Mouse (Mus musculus): ENCODE data around the gene Cyp2c50. TPM values are rescaled to one million over a fixed set of nuclear protein-coding genes. Genes with fewer than 3 reads are reported as not detected.
"Not testable (repeated sequence)": the region's sequence is repeated elsewhere in the genome, so short reads cannot be mapped to it uniquely, and the experiment has no call there.

Gene Cyp2c50
- polyA plus RNA-seq (2015; fragmentation: Nextera tagmentation; extraction: Ambion mirVana), result not detected in 2 replicates

DNA sequence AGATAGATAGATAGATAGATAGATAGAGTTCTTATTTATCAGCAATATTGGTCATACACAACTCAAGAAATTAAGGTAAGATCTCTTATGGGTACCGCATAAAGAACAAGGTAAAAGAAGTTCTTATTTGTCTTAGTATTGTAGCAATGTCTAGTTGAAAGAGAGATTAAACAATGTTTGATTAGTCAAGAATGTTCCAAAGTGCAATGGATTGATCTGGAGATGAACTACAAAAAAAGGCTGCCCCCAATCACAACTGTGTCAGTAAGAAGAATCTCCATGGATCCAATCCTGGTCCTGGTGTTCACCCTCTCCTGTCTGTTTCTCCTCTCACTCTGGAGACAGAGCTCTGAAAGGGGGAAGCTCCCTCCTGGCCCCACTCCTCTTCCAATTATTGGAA lies at the start of gene Cyp2c50:
Gene Cyp2c50 (plus strand): TSS at position 268 of the 400 bp plus-strand sequence.
- not testable (repeated sequence) for DNase-seq; H3K36me3 ChIP-seq; H3K27ac ChIP-seq; H3K4me3 ChIP-seq (replicated peaks); H3K27me3 ChIP-seq; H3K4me2 ChIP-seq; H3K4me1 ChIP-seq (replicated peaks); ATAC-seq (ENCODE audit: low read depth); H3K9me3 ChIP-seq (replicated peaks); H3K9ac ChIP-seq
- 77% methylated on average over 1 of the region's 1 CpGs for WGBS (ENCODE audit: insufficient replicate concordance)

- DNase-seq (no peak), ATAC-seq (ENCODE audit: low read depth) (no peak)
These were observed 15.8 kb upstream of the Cyp2c50 start, which contains the start of gene Cyp2c54 for GRCm38 (mm10) chr19:40073701-40074100. Gene Cyp2c54 (minus strand): TSS chr19:40073827.

DNA sequence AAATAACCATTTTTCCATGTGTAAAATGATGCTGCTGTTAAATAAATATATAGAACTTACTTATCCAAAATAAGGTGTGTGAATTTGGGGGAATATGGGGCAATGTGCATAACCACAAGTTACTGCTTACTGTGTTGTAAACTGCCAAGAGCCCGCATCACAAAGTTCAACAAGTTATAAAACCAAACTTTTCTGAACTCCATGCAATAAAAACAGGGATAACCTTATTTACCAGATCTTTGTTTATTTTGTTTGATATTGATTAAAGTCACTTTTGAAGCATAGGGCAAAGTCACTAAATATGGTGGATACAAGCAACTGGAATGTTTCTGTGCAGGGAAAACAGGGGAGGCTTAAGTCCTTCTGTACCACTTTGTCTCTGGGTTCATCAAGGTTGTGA lies 1.1 kb upstream of the Cyp2c50 start:
- ATAC-seq (ENCODE audit: low read depth), result no peak
- Histone ChIP-seq H3K4me1 (replicated peaks) (no peaks in the 10 kb centered on the region), H3K27ac (no peak overlapping the region), H3K4me2 (no peak overlapping the region), H3K27me3 (no peaks in the 10 kb centered on the region), H3K4me3 (replicated peaks) (no peak overlapping the region), H3K36me3 (no peaks in the 10 kb centered on the region), H3K9ac (no peak overlapping the region), H3K9me3 (replicated peaks) (no peaks in the 10 kb centered on the region)
- 67% methylated on average over 1 of the region's 1 CpGs for WGBS (ENCODE audit: insufficient replicate concordance)
- no peak for DNase-seq

More at GRCm38 (mm10) chr19:40073701-40074100, 15.8 kb upstream of the Cyp2c50 start, which contains the start of gene Cyp2c54:
- Histone ChIP-seq H3K36me3 (no peaks in the 10 kb centered on the region), H3K4me1 (replicated peaks) (no peaks in the 10 kb centered on the region), H3K9ac (no peak within 1 kb of the TSS), H3K9me3 (replicated peaks) (no peaks in the 10 kb centered on the region), H3K27ac (no peak within 1 kb of the TSS), H3K4me2 (no peak within 1 kb of the TSS), H3K27me3 (no peaks in the 10 kb centered on the region), H3K4me3 (replicated peaks) (no peak within 1 kb of the TSS)

GRCm38 (mm10) chr19:40091111-40091510 lies 1.6 kb downstream of the Cyp2c50 start:
- 56% methylated on average over 3 of the region's 3 CpGs for WGBS (ENCODE audit: insufficient replicate concordance)
- H3K27me3 ChIP-seq, result no peaks in the 10 kb centered on the region
- no peak for ATAC-seq (ENCODE audit: low read depth)

GRCm38 (mm10) chr19:40119624-40120023 lies 30.1 kb downstream of the Cyp2c50 start:
- H3K4me1 ChIP-seq (replicated peaks); H3K27ac ChIP-seq; H3K4me2 ChIP-seq; ATAC-seq (ENCODE audit: low read depth); H3K9ac ChIP-seq; H3K4me3 ChIP-seq (replicated peaks); H3K9me3 ChIP-seq (replicated peaks); DNase-seq; H3K27me3 ChIP-seq; H3K36me3 ChIP-seq: not testable (repeated sequence)
- WGBS (ENCODE audit: insufficient replicate concordance), result 61% methylated on average over 13 of the region's 13 CpGs

More at GRCm38 (mm10) chr19:40091111-40091510, 1.6 kb downstream of the Cyp2c50 start:
- Histone ChIP-seq H3K4me1 (replicated peaks) (no peaks in the 10 kb centered on the region), H3K4me2 (no peak overlapping the region), H3K9ac (no peak overlapping the region), H3K9me3 (replicated peaks) (no peaks in the 10 kb centered on the region), H3K4me3 (replicated peaks) (no peak overlapping the region), H3K27ac (no peak overlapping the region), H3K36me3 (no peaks in the 10 kb centered on the region)
- DNase-seq, result no peak

DNA sequence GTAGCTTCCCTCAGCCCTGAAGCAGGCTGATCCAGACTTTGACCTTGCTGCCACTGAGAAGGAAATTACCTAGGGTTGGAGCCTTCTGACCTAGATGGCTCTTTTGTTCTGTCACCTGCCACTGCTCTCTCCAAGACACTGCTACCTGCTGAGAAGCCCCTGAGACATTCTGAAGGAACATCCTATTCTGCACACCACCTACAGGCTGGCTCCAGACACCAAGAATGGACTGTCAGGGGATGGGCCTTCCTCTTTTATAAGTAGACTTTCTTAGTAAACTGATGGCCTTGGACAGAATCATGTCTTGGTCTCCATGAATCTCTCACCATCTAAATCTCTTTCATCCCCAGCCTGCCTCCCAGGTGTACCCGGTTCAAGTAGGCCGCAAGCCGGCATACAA lies 35.7 kb downstream of the Cyp2c50 start:
- not testable (repeated sequence) for H3K27me3 ChIP-seq; H3K27ac ChIP-seq; H3K4me3 ChIP-seq (replicated peaks); H3K9me3 ChIP-seq (replicated peaks); H3K9ac ChIP-seq; ATAC-seq (ENCODE audit: low read depth); H3K4me1 ChIP-seq (replicated peaks); DNase-seq; H3K36me3 ChIP-seq; H3K4me2 ChIP-seq
- WGBS (ENCODE audit: insufficient replicate concordance), result 79% methylated on average over 3 of the region's 3 CpGs

DNA sequence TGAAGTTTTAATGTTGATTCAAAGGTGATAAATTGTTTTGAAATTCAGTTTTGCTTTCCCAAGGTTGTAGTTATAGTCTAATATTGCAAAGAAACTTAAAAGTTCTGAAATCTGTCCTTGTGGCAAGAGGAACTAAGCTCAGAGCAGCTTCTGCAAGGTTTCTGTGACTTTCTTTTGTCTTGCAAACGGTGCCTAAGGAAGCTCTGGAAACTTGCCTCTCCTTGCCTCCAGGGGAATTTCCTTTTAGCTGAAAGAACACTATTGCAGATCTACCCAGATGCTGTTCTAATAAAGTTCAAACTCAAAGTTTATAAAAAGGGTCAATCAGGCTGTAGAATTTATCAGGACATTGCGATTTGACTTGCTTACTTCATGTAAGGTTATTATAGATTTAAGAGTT lies 37.5 kb downstream of the Cyp2c50 start:
- H3K27ac ChIP-seq; H3K4me1 ChIP-seq (replicated peaks); H3K27me3 ChIP-seq; H3K9ac ChIP-seq; DNase-seq; H3K9me3 ChIP-seq (replicated peaks); H3K4me3 ChIP-seq (replicated peaks); H3K4me2 ChIP-seq; ATAC-seq (ENCODE audit: low read depth); H3K36me3 ChIP-seq: not testable (repeated sequence)
- 26% methylated on average over 2 of the region's 2 CpGs for WGBS (ENCODE audit: insufficient replicate concordance)

Other genes starting within 250 kb of the Cyp2c50 start
- not detected in 2 replicates for gene Cyp2c69, start 202.9 kb upstream of the Cyp2c50 start, polyA plus RNA-seq (2015; fragmentation: Nextera tagmentation; extraction: Ambion mirVana)
- 0.35 and 0.48 TPM in 2 replicates for gene Cyp2c37, start 97.3 kb upstream of the Cyp2c50 start, polyA plus RNA-seq (2015; fragmentation: Nextera tagmentation; extraction: Ambion mirVana)
- gene Cyp2c54, start 15.9 kb upstream of the Cyp2c50 start, polyA plus RNA-seq (2015; fragmentation: Nextera tagmentation; extraction: Ambion mirVana), result not detected in 2 replicates
- gene Cyp2c70, start 97.6 kb downstream of the Cyp2c50 start, polyA plus RNA-seq (2015; fragmentation: Nextera tagmentation; extraction: Ambion mirVana), result 7.0 and 9.5 TPM in 2 replicates
- gene Pdlim1, start 182.2 kb downstream of the Cyp2c50 start, polyA plus RNA-seq (2015; fragmentation: Nextera tagmentation; extraction: Ambion mirVana), result 75.4 and 89.0 TPM in 2 replicates